Mouse (Mus musculus): ENCODE results near the gene Tmem217.

- TF ChIP-seq TAL1 (IDR thresholded peaks at IDR 0.05; ENCODE audit: low read length) (no peak), GATA1 (IDR thresholded peaks at IDR 0.05; ENCODE audit: low read length) (no peak)
Measured at GRCm38 (mm10) chr17:29496211-29497070, 55.7 kb downstream of the Tmem217 start.
